Mouse (Mus musculus) R1 (cell line): ENCODE results near the gene Rgs6.

Source experiments
- DNase-seq: peaks from one replicate; pipeline ENCODE4 v3.0.0-alpha.2; 2018; ENCODE audit warnings: low read depth, low spot score

Gene Rgs6

DNA sequence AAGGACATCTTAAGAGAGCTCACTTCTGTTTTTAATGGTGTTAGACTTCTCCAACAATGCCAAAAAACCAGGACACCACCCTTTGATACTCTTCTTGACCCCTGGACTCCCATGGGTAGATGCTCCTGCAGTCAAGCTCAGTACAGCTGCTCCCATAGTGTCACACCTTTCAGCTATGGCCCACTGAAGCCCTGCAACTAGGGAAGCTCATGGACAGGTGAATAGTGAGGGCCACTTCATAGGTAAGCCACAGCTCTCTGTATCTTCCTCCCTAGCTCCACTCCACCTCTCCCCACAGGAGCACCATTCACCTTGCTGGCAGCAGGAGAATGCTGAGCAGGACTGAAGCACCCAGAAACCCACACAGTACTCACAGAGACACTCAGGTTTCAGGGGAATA, 384.6 kb downstream of the Rgs6 start:
- DNase-seq = no peak

DNA sequence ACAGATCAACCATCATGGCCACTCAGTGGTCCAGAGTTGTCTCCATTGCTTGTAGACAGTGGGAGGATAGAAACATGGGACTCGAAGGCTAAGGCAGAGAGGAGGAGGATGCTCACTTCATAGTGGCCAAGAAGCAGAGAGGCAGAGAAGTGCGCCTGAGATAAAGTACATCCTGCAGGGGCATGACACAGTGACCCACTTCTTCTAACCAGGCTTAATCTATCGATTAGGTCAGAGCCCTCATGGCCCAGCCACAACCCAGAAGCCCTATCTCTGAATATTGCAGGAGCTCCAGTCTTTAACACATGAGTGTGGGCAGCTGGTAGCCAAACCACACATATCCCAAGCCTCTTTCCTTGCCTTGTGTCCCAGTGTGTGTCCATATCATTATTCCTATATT, 385.7 kb downstream of the Rgs6 start:
- DNase-seq = no peak

DNA sequence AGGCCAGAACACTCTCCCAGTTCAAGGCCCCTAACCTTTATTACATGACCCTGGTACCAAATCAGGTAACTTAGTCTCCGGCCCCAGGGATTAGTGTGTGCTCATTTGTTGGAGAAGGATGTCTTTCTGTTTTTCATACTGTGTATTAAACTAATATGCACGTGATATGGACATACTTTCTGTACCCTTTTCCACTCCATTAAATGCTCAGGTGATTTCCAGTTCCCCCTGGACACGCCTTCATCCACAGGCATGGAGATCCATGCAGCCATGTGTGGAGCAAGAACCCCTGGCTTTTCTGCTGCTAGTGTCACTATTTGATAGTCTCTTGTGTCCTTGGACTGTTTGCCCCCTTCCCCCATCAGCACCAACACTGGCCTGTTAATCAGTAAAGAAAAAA, 390.2 kb downstream of the Rgs6 start:
- DNase-seq = no peak

DNA sequence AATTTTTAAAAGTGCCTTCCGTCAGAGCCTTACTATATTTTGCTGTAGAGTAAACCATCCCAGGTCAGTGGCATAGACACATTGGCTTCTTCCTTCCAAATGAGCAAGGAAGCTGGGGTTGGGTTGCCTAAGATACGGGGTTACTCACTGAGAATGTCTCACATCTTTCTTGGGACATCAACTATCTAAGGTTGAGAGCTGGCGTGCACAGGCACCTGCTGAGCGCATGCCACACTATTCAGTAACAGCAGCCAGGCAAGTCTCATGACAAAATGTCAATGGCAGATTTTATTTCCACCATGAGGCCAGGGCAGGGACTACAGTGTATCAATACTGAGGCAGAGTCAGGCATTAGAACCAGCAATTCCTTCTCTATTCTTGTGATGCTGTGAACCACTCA, 394.6 kb downstream of the Rgs6 start:
- no peak for DNase-seq

DNA sequence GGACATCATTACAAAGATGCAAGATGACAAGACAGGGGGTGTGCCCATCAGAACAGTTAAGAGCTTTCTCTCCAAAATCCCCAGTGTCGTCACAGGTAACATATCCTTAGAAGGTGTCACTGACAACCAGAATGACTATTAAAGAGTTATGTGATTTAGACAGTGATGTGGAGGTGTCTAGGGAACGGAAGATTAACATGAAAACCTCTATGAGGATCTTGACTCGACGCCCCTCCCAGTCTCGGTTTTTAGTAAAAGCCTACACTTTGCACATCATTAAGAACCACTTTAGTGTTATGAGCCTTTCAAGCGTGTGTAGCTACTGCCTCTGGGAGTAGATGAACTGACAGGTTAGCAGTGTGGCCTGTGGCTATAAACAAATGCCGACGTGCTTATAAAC, 397.2 kb downstream of the Rgs6 start:
- DNase-seq = no peak

DNA sequence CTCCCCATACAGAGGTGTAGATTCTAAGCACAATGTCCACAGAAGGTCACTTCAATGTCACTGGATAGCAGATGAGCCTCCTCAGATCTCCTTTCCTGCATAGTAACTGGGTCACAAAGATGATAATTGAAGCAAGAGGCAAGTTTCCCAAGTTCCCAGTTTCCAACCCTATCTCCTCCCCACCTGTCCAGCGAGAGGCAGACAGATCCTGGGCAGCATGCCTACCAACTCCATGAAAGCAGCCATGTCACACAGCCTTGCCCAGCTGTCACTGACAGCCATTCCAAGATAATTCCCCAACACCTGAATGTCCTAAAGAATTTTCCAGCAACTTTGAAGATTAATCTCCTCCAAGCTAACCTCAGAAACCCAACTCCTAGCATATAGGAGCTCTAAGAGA, 399.6 kb downstream of the Rgs6 start:
- DNase-seq = no peak

DNA sequence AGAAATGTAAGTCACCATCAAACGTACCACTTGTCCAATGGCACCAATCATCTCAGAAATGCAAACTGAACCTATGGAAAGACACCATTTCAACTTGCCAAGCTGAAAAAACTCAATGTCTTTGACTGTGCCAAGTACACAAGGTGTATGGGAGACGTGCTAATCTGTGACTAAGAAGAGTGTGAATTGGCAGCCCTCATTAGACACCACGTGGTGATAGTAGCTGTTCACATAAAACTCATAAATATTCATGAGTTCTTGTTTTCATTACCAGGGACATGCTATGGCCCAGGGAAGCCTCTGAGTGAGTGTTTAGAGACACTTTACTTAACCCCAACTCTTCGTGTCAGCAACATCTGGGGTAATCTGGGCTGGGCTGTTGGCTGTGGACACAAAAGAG, 405.8 kb downstream of the Rgs6 start:
- DNase-seq = no peak

DNA sequence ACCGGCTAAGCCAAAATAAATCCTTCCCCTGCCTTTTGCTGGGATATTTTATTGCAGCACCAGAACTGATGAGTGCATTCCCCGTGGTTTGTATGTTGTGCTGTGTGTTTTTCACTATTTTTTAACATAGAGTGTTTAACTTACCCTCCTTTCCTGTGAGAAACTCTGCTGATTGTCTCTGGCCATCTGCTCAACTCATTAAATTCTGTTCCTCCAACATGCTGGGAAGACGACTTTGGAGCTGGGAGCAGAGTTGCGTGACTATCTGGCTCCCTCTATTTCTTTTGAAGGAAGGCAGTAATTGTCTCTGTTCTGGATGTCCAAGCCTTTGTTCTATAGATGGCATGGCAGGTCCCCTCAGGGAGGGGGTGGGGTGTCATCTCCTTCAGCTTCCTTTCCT, 408.7 kb downstream of the Rgs6 start:
- DNase-seq = no peak

DNA sequence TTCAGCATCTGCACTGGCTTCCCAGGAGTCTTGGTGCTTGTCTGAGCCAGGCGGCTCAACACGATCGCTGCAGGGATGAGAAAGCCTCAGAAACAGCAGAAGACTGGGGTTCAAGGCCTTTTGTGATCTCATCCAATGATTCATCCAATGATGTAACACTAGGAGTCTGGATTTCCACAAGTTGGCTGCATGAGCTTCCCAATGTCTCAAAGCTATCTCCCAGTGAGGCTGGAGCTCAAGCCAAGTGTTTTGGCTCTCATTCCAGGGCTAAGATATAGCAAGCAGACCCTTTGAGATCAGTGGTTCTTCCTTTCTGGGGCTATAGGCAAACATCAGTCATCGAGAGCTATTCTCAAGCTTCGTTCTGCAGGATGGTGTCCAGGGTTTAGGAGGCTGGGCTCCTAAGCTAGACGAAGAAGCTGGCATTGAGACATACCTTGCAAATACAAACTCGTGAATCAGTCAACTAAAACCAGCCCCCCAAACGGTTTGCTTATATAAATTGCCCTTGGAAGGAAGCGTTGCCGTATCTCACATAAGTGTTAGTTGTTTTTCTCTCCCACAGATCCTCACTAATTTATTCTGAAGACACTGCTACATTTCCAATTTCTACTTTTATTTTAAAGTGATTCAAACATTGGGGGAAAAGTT, 410.7 kb downstream of the Rgs6 start:
- DNase-seq = no peak

DNA sequence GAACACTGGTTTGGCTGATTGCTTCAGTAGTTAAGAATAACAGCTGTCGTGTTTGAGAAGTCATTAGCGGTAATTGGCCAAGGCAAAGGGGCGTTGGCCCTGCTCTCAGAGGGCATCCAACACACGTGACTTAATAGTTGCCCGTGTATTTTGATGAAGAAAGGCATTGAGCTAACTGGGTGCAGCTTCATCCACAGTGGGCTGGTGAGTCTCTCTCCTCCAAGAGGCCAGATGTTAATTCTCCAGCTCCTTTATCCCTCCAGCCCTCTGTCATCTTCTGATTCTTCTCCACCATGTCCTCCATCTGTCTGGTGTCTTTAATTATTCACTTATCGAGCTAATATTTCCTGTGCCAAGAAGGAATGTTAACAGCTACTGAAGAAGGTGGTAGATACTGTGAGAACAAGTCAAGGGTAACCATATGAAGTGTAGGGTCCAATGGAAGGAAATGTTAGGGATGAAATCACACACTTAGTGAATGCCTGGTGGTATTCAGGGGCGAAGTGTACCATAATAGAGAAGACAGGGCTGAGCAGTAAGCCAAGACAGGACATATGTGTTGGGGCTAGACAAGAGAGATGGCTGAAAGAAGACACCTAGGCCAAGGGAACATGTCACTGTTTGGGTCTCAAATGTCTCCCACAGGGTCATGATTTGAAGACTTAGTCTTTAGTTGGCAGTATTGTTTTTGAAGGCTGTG, 411.4 kb downstream of the Rgs6 start:
- DNase-seq = no peak

DNA sequence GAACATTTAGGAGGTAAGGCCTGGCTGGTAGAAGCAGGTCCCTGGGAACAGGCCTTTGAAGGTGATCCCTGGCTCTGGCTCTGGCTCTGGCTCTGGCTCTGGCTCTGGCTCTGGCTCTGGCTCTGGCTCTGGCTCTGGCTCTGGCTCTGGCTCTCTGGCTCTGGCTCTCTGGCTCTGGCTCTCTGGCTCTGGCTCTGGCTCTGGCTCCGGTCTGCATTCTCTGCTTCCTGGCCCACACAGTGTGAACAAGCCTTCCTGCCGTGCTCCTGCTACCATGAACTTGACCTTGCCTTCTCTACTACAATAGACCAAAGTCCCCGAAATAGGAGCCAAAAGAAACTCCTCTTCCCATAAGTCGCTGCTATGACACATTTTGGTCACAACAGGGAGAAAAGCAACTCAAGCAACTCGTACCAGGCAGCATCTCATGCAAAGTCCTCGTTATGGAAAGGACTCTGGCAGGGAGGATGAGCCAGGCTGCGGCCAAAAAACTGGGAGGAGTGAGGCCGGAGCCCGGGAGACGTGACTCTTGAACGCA, 412.0 kb downstream of the Rgs6 start:
- no peak for DNase-seq

DNA sequence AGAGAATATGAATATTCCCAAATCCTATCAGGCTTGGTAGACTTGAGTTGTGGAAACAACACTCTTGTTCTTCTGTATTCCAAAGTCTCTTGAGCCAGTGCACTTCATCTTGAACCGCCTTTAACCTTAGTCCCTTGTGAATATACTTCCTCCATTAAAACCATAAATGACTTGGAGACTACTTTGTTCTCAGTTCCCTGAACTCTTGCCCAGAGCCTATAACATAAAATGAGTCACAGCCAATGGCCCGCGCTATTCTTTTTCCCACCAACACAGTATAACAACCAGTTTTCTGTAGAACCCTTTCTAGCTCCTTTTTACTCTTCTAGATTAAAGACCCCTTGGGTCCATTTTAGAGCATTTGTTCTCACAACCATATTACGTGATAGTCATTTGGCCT, 412.9 kb downstream of the Rgs6 start:
- DNase-seq = no peak

DNA sequence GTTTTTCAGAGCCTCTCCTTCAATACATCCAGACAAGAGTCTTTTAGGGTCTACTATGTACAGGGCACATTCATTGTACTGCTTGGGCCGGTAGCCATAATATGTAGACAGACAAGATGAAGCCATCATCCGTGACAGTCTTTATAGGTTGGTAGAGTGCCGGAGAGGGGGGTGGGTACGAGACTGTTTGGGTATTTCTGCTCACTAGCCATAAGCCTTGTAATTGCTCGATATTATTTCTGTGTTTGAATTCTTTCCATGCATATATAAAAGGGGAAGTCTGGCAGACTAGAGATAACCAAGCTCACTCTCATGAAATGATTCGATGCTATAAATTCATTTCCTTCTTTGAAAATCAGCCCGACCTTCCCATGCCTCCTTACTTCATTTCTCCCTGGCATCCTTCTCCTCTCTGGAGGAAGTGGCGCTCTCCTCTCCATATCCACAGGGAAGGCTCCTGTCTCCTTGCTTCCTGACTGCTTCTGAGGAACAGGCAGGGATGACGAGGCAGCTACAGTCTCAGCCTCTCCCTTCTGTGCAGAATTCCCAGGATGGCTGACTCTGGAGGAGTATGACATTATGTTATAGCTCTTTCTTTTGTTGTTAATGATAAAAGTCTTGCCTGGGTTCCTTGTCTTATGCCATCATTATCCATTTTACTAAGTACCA, 416.1 kb downstream of the Rgs6 start:
- DNase-seq = no peak

DNA sequence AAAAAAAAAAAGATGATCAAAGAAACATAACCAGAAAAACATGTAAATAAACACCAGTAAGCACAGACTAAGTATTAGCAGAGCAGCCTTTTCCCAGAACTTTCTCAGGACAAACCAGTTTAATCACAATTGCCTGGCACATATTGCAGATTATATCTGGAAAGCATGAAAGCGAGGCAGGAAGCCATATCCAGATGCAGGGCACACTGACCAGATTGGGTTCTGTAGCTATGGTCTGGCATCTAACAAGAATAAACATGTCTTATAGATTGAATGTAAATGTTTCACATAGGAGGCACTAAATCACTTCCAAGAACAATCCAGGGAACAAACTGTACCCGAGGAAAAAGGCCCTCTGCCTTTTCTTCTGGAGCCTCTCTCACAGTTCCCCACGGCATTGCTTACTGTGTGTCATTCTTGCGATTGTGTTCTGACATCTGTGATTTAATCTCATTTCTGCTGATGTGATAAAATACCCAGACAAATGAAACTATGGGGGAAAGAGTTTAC, 423.0 kb downstream of the Rgs6 start:
- no peak for DNase-seq

DNA sequence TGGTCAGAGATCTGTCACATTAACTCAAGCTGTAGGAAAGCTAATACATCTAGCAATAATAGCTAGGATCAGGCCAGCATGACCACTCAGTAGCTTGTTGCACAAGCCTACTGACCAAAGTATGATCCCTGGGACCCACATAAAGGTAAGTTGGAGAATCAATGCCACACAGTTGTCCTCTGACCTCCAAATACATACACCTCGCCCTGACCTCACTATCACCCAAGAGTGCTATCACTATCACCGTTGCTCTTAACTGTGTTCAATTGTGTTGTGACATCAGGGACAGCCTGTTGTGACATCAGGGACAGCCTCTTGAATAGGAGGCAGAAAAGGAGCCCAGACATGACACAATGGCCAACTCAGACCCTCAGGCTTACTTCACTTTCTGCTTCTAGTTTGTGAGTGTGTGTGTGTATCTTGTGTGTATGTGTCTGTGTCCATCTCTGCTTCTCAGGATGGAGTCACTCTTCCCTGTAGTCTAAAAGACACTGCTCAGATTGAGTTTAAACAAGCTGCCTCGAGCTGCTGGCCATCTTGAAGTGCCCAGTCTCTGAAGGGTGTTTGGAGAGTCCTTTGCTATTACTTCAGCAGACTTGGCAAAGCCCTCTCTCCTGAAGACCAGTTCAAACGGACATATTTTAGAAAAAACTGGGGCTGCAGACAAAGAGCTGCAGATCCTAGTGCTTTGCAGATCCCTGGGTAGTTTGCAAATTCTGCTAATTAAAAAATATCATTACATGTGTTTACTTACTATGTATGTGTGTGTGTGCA, 426.0 kb downstream of the Rgs6 start:
- no peak for DNase-seq

DNA sequence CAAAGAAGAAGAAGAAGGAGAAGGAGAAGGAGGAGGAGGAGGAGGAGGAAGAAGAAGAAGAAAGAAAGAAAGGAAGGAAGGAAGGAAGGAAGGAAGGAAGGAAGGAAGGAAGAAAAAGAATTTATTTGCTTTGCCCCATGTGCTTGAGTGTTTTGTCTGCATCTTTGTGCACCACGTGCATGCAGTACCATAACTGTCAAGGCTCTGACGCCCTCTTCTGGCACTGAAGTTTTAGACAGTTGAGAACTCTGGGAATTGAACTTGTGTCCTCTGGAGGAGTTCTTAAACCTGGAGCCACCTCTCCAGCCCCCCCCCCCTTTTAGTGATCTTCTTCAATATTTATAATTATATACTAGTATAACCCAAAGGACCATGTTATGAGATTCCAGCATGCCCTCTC, 426.8 kb downstream of the Rgs6 start:
- DNase-seq = peak; percentile 10

DNA sequence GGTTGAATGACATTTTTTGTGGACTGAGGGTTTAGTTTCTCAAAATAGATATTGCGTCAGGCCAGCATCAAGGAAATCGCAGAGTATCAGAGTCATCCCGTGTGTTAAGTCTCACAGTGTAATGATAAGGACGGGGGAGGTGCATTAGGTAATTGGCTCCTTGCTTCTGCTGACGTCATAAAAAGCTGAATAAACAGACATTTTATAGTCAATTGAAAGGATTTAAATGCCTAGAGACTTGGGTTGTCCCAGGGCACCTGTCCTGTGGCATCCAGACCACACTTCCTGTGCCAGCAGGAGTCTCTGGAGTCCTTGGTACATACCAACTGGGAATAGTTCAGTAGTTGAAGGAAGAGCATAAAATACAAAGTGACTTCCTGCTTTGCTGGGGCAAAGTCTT, 427.3 kb downstream of the Rgs6 start:
- no peak for DNase-seq

DNA sequence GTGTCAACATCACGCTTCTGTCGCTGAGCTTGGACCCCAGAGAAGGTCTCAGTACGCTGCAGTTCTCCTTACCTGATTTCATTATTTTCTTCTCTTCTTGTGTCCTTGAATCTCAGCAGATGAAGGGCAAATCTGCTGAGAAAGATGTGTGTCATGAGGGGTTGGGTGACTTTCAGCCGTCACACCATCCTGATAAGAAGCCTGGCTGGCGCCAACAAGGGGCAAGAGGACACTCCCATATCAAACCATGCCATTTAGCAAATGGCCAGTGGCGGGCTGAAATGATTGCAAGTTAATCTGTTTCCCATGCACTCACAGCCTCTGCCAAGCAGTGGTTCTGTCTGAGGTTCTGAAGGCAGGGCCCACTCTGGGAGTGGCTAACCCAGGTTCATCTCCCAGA, 428.4 kb downstream of the Rgs6 start:
- no peak for DNase-seq

DNA sequence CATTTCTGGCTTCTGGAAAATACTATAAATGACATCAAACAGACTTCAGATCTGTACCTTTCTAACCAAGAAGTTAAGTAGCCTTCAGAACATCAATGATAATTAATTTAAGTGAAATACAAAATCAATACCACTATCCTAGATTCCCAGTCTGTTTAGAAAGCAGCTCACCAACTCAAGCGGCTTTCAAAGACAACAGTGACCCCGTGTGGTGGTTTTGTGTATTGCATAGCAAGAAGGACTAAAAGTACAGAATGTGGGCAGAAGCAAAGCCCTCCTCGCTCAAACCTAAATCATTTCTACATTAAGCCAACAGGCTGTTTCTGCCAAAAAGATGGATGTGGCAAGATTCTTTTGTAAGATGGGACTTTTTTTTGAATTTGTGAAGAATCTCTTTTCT, 429.9 kb downstream of the Rgs6 start:
- DNase-seq = peak; percentile 71

DNA sequence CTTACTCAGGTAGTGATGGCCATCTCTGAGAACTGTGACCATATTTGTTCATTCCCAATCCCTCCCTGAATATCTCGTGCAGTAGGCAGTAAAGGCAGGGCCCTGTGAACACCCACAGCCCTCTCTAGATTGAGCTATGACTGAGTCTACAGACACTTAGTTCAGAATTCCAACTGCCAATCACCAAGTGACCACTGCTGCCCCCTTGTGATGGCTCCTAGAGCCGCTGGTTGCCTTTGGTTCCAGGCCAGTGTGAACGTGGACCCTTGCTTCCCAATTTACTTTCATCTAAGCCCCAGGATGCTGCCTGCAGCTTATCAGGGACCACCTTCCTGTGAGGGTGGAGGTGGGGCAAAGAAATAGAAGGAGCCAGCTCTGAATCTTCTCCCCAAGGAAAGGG, 438.9 kb downstream of the Rgs6 start:
- peak; percentile 14 for DNase-seq

DNA sequence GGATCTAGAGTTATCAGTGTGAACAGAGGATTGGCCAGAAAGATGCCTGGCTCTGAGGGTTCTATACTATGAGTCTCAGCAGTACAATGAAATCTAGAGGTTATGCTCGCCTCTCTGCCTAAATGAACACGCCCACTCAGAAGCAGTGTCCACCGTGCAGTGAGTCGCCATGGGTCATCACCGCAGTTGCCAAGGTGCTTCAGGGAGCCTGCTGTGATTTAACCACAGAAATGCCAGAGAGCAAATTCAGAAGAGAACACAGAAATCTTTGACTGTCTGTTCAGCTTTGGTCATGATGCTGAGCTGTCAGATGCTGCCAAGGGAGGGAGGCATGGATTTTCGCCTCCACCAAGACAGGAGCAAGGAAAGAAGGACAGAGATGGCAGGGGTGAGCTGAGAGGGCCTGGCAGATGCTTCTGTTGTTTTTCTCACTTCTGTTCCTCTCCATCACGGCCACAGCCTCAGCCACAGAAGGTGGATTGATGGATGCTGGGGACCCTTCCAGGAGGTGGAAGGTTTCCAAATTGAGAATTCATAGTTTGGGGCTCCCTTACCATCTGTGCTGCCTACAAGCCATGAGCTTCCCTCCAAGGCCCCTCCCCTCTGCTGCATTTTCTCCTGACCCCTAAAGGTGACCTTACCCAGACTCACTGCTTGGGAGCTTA, 445.2 kb downstream of the Rgs6 start:
- DNase-seq = no peak
